Mouse (Mus musculus): ENCODE measurements at regions not wholly inside any gene's neighbourhood (a gene's known extent, or its start where the extent isn't known, plus 50 kb on each side); places are given as distances from the start of the nearest gene placed in this dataset.

DNA sequence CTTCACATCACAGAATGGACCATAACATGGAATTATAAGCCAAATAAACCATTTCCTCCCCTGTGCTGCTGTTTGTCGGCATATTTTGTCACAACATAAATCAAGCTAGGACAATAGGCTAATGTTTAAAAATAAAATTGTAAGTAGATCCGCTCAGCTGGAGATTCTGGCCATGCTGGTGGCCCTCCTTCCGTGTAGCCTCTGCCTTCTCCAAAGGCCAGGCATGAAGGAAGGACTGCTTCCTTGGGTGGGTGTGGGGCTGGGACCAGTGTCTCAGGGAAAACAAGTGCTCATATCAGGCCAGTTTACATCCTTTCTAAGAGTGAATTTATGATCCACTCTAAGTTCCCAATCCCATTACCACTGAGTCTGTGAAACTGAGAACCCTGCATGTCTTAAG, 206.3 kb upstream of the Ppp2r2d start:
- Histone ChIP-seq H3K9ac (ENCODE audit: low read depth, poor library complexity, severe bottlenecking) (no peak overlapping the region), H3K27me3 (ENCODE audit: control insufficient read depth, insufficient read depth, low read length, poor library complexity, severe bottlenecking) (no peaks in the 10 kb centered on the region), H3K4me3 (ENCODE audit: low read depth, low read length) (no peak overlapping the region), H3K4me1 (ENCODE audit: control insufficient read depth, insufficient read depth, low read length) (no peaks in the 10 kb centered on the region), H3K36me3 (ENCODE audit: control insufficient read depth, insufficient read depth, low read length, poor library complexity, severe bottlenecking) (no peaks in the 10 kb centered on the region), H3K9me3 (replicated peaks; ENCODE audit: control insufficient read depth, insufficient read depth, low read length, poor library complexity, severe bottlenecking) (0 out of 2 replicates have a peak, but pooled peaks cover 5% of the 10 kb centered on the region), H3K27ac (ENCODE audit: insufficient read depth, low read length) (no peak overlapping the region)
- no peak for TF ChIP-seq POLR2A (IDR thresholded peaks at IDR 0.05; ENCODE audit: insufficient read depth, low read length)
- no peak for TF ChIP-seq EP300 (IDR thresholded peaks at IDR 0.05; ENCODE audit: insufficient read depth, low read depth, low read length)
- no peak for TF ChIP-seq CTCF (IDR thresholded peaks at IDR 0.05; ENCODE audit: low read depth, low read length)

DNA sequence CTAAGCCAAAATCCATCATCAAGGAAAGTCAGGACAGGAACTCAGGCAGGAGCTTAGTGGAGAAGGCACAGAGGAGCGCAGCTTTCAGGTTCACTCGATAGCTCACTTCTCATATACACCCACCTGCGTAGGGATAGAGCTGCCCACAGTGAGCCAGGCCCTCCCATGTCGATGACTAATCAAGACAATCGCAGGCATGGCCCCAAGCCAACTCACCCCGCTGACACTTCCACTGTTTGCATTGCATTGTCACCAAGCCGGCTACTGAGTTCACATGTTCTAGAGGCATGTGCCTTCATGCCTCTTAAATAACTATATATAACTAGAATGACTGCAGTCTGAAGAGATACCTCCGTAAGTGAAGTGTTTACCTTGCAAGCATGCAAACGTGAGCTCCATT, 219.8 kb upstream of the Ppp2r2d start:
- no peak overlapping the region for H3K4me3 ChIP-seq (ENCODE audit: low read depth, low read length)
- H3K4me1 ChIP-seq (ENCODE audit: control insufficient read depth, insufficient read depth, low read length) = no peaks in the 10 kb centered on the region
- TF ChIP-seq EP300 (IDR thresholded peaks at IDR 0.05; ENCODE audit: insufficient read depth, low read depth, low read length) = no peak
- H3K36me3 ChIP-seq (ENCODE audit: control insufficient read depth, insufficient read depth, low read length, poor library complexity, severe bottlenecking) = no peaks in the 10 kb centered on the region
- H3K27me3 ChIP-seq (ENCODE audit: control insufficient read depth, insufficient read depth, low read length, poor library complexity, severe bottlenecking) = no peaks in the 10 kb centered on the region; the same call in 1 of the 2 replicates
- H3K27ac ChIP-seq (ENCODE audit: insufficient read depth, low read length) = no peak overlapping the region
- no peak overlapping the region for H3K9ac ChIP-seq (ENCODE audit: low read depth, poor library complexity, severe bottlenecking)
- no peaks in the 10 kb centered on the region for H3K9me3 ChIP-seq (replicated peaks; ENCODE audit: control insufficient read depth, insufficient read depth, low read length, poor library complexity, severe bottlenecking)

DNA sequence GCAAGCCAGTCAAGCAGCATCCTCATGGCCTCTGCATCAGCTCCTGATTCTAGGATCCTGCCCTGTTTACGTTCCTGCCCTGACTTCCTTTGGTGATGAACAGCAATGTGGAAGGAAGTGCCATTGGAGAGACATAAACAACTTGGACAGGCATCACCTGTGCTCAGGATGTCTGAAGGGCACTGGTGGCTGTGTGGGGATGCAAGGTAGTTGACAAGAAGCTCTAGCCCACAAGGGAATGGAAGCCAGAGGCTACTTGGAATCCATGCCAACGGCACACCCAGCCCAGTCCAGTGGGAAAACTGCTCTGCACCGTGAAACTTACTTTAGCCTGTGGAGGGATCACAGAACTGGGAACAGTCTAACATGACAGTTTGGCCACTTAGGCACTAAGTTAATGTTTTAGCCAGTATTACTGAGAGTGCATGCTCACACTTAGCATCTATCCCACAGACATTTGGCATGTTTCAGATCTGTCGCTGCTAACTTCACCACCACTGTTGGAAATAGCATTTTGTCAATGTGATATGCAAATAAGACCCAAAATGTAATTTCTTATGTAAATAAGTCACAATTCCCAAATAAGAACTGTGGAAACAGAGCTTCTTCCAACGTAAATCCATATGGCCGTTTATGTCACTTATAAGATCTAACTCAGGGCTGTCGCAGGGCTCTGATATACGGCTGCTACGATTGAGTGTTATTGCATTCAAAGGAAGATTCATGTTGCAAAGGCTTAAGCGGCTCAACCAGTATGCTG, 223.5 kb upstream of the Tcerg1l start:
- Histone ChIP-seq H3K4me3 (ENCODE audit: low read depth, low read length) (no peak overlapping the region), H3K4me1 (ENCODE audit: control insufficient read depth, insufficient read depth, low read length) (no peaks in the 10 kb centered on the region), H3K9ac (ENCODE audit: low read depth, poor library complexity, severe bottlenecking) (no peak overlapping the region), H3K27ac (ENCODE audit: insufficient read depth, low read length) (no peak overlapping the region), H3K9me3 (replicated peaks; ENCODE audit: control insufficient read depth, insufficient read depth, low read length, poor library complexity, severe bottlenecking) (no peaks in the 10 kb centered on the region), H3K27me3 (ENCODE audit: control insufficient read depth, insufficient read depth, low read length, poor library complexity, severe bottlenecking) (no peaks in the 10 kb centered on the region; the same call in 1 of the 2 replicates), H3K36me3 (ENCODE audit: control insufficient read depth, insufficient read depth, low read length, poor library complexity, severe bottlenecking) (no peaks in the 10 kb centered on the region)
- TF ChIP-seq EP300 (IDR thresholded peaks at IDR 0.05; ENCODE audit: insufficient read depth, low read depth, low read length) (no peak), CTCF (IDR thresholded peaks at IDR 0.05; ENCODE audit: low read depth, low read length) (no peak), POLR2A (IDR thresholded peaks at IDR 0.05; ENCODE audit: insufficient read depth, low read length) (no peak)

DNA sequence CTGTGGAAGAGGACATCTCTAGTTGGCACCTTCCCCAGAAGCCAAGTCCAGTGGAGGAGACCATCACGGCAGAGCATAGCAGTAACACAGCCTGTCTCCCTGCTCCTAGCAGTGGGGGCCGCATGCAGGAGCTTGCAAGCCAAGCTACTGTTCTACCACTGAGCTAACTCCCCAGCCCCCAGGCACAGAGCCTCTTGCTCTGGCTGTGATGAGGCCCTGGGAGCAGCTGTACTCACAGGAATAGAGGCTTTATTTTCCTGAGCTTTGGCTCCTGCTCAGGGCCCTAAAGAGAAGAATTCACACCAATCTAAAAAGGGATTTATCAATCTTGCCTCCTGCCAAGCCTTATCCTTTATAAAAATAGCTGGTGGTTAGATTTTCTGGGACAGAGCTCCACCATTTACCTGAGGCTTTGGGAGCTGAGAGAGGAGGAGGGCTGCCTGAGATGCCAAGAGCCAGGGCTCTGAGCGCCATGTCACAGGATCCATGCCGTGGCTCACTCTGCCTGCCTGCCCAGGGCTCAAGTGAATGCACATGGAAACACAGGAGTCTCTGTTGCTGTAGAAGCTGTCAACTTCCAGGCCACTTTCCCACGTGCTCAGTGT, 222.7 kb upstream of the Tcerg1l start:
- no peaks in the 10 kb centered on the region; the same call in 1 of the 2 replicates for H3K27me3 ChIP-seq (ENCODE audit: control insufficient read depth, insufficient read depth, low read length, poor library complexity, severe bottlenecking)
- TF ChIP-seq CTCF (IDR thresholded peaks at IDR 0.05; ENCODE audit: low read depth, low read length) (no peak), EP300 (IDR thresholded peaks at IDR 0.05; ENCODE audit: insufficient read depth, low read depth, low read length) (no peak), POLR2A (IDR thresholded peaks at IDR 0.05; ENCODE audit: insufficient read depth, low read length) (no peak)
- no peaks in the 10 kb centered on the region for H3K4me1 ChIP-seq (ENCODE audit: control insufficient read depth, insufficient read depth, low read length)
- no peaks in the 10 kb centered on the region for H3K36me3 ChIP-seq (ENCODE audit: control insufficient read depth, insufficient read depth, low read length, poor library complexity, severe bottlenecking)
- H3K9ac ChIP-seq (ENCODE audit: low read depth, poor library complexity, severe bottlenecking) = no peak overlapping the region
- no peak overlapping the region for H3K4me3 ChIP-seq (ENCODE audit: low read depth, low read length)
- H3K27ac ChIP-seq (ENCODE audit: insufficient read depth, low read length) = no peak overlapping the region
- no peaks in the 10 kb centered on the region for H3K9me3 ChIP-seq (replicated peaks; ENCODE audit: control insufficient read depth, insufficient read depth, low read length, poor library complexity, severe bottlenecking)

DNA sequence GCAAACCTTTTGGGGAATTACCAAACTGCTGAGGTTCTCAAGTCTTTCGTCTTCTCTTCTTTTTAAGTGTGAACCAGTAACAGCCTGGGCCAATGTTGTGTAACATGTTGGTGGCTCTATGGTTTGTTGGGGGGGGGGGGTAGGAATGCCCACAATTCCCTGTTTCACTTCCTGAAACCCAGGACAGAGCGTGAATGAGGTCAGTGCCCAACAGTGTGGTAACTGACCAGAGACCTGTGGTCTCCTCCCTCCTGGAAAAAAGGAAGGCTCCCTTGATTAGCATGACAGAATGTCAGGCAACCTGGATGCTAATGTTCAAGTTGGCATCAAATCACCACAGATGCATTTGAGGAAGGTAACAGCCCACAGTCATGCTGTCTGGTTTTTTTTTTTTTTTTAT, 218.9 kb upstream of the Tcerg1l start:
- Histone ChIP-seq H3K9me3 (replicated peaks; ENCODE audit: control insufficient read depth, insufficient read depth, low read length, poor library complexity, severe bottlenecking) (no peaks in the 10 kb centered on the region), H3K9ac (ENCODE audit: low read depth, poor library complexity, severe bottlenecking) (no peak overlapping the region), H3K27me3 (ENCODE audit: control insufficient read depth, insufficient read depth, low read length, poor library complexity, severe bottlenecking) (no peaks in the 10 kb centered on the region), H3K4me1 (ENCODE audit: control insufficient read depth, insufficient read depth, low read length) (no peaks in the 10 kb centered on the region), H3K27ac (ENCODE audit: insufficient read depth, low read length) (no peak overlapping the region), H3K36me3 (ENCODE audit: control insufficient read depth, insufficient read depth, low read length, poor library complexity, severe bottlenecking) (no peaks in the 10 kb centered on the region), H3K4me3 (ENCODE audit: low read depth, low read length) (no peak overlapping the region)
- no peak for TF ChIP-seq EP300 (IDR thresholded peaks at IDR 0.05; ENCODE audit: insufficient read depth, low read depth, low read length)
- no peak for TF ChIP-seq POLR2A (IDR thresholded peaks at IDR 0.05; ENCODE audit: insufficient read depth, low read length)
- no peak for TF ChIP-seq CTCF (IDR thresholded peaks at IDR 0.05; ENCODE audit: low read depth, low read length)

DNA sequence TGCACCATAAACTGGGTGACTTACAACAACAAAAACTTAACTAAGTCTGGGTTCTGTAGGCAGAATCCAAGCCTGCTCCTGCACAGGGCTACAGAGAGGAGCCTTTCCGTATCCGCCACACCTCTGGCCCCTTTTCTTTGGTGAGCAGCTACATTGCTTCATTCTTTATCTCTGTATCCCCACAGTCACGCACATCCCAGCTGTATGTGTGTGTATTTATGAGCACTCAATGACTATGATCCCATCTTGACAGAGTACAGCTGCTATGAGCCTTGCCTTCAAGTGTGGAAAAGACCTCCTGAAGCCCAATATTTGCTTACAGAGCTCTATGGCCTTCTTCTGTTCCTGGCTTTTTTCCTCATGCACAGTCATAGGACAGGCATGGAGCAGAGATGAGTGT, 212.1 kb upstream of the Tcerg1l start:
- Histone ChIP-seq H3K9ac (ENCODE audit: low read depth, poor library complexity, severe bottlenecking) (no peak overlapping the region), H3K27me3 (ENCODE audit: control insufficient read depth, insufficient read depth, low read length, poor library complexity, severe bottlenecking) (no peaks in the 10 kb centered on the region)

More for the DNA sequence above, 212.1 kb upstream of the Tcerg1l start:
- H3K9me3 ChIP-seq (replicated peaks; ENCODE audit: control insufficient read depth, insufficient read depth, low read length, poor library complexity, severe bottlenecking) = no peaks in the 10 kb centered on the region
- H3K4me1 ChIP-seq (ENCODE audit: control insufficient read depth, insufficient read depth, low read length) = no peaks in the 10 kb centered on the region
- no peak overlapping the region for H3K27ac ChIP-seq (ENCODE audit: insufficient read depth, low read length)
- TF ChIP-seq CTCF (IDR thresholded peaks at IDR 0.05; ENCODE audit: low read depth, low read length) = no peak
- TF ChIP-seq POLR2A (IDR thresholded peaks at IDR 0.05; ENCODE audit: insufficient read depth, low read length) = no peak
- no peak for TF ChIP-seq EP300 (IDR thresholded peaks at IDR 0.05; ENCODE audit: insufficient read depth, low read depth, low read length)
- no peaks in the 10 kb centered on the region for H3K36me3 ChIP-seq (ENCODE audit: control insufficient read depth, insufficient read depth, low read length, poor library complexity, severe bottlenecking)
- no peak overlapping the region for H3K4me3 ChIP-seq (ENCODE audit: low read depth, low read length)

Measured in ES-Bruce4 (cell line).